Mouse (Mus musculus) testis, adult 2 months (tissue): Measurements from ENCODE around the gene Exph5. TPM values are rescaled to one million over a fixed set of nuclear protein-coding genes. Genes with fewer than 3 reads are reported as not detected.

Experiments
- H3K27ac ChIP-seq: fragments of 200-500 bp; 2 replicates; pipeline ENCODE4 v1.5.1; 2012; ENCODE audit warnings: low read depth, low read length; ENCODE audit not compliant: control insufficient read depth, insufficient read depth
- H3K27me3 ChIP-seq: fragments of 200-500 bp; 2 replicates; pipeline ENCODE4 v1.6.1; 2012; ENCODE audit warnings: mild to moderate bottlenecking, low read length, moderate library complexity; ENCODE audit not compliant: control insufficient read depth, insufficient read depth
- H3K36me3 ChIP-seq: fragments of 200-500 bp; 2 replicates; pipeline ENCODE4 v1.6.1; 2012; ENCODE audit warnings: mild to moderate bottlenecking, low read length; ENCODE audit not compliant: control insufficient read depth, insufficient read depth
- H3K4me1 ChIP-seq: fragments of 200-500 bp; 2 replicates; pipeline ENCODE4 v1.6.1; 2012; ENCODE audit warnings: low read length; ENCODE audit not compliant: control insufficient read depth, insufficient read depth
- H3K4me3 ChIP-seq: fragments of 200-500 bp; 2 replicates; pipeline ENCODE4 v1.5.1; 2012; ENCODE audit warnings: low read depth, mild to moderate bottlenecking, low read length, moderate library complexity, mixed read lengths; ENCODE audit not compliant: control insufficient read depth
- CTCF ChIP-seq: fragments of 200-500 bp; IDR thresholded peaks from 2 replicates; pipeline ENCODE4 v1.5.1; 2012; ENCODE audit warnings: low read depth, mild to moderate bottlenecking, inconsistent platforms, low read length, moderate library complexity; ENCODE audit not compliant: control insufficient read depth, insufficient read depth, insufficient replicate concordance
- POLR2A ChIP-seq: fragments of 200-500 bp; IDR thresholded peaks from 2 replicates; pipeline ENCODE4 v1.6.1; 2012; ENCODE audit warnings: low read depth, mild to moderate bottlenecking, inconsistent platforms, low read length, moderate library complexity; ENCODE audit not compliant: control insufficient read depth
- polyA plus RNA-seq: library from polyadenylated mRNA; depleted of rRNA; stranded (reverse); fragments of >200 nt; gene quantifications from 2 replicates; pipeline ENCODE4 v1.2.3, GENCODE M21; 2012; rRNA removed

Exph5 gene
- 1.0 and 1.3 TPM in 2 replicates for polyA plus RNA-seq

GRCm38 (mm10) chr9:53301269-53301720 lies at the start of gene Exph5:
Gene Exph5, plus strand, starts transcription at chr9:53301670.
- H3K27ac ChIP-seq, result no peak within 1 kb of the TSS
- no peaks in the 10 kb centered on the region for H3K36me3 ChIP-seq
- peak within 1 kb of the TSS; percentile 71 for H3K4me3 ChIP-seq
- no peaks in the 10 kb centered on the region for H3K27me3 ChIP-seq
- TF ChIP-seq POLR2A (no peak), CTCF (no peak)
- H3K4me1 ChIP-seq, result peaks cover 6% of the 10 kb centered on the region

- no peak for TF ChIP-seq POLR2A
- TF ChIP-seq CTCF, result peak; percentile 11; the same call in 1 of the 2 replicates
Observed at GRCm38 (mm10) chr9:53254368-53254767, 47.1 kb upstream of the Exph5 start.

GRCm38 (mm10) chr9:53256690-53257305 lies 44.7 kb upstream of the Exph5 start:
- Histone ChIP-seq H3K4me3 (no peak overlapping the region), H3K27me3 (no peaks in the 10 kb centered on the region), H3K27ac (no peak overlapping the region), H3K4me1 (no peaks in the 10 kb centered on the region), H3K36me3 (no peaks in the 10 kb centered on the region)
- TF ChIP-seq POLR2A (no peak), CTCF (no peak)

More at GRCm38 (mm10) chr9:53254368-53254767, 47.1 kb upstream of the Exph5 start:
- Histone ChIP-seq H3K4me3 (no peak overlapping the region), H3K27ac (no peak overlapping the region), H3K27me3 (no peaks in the 10 kb centered on the region), H3K4me1 (no peaks in the 10 kb centered on the region), H3K36me3 (no peaks in the 10 kb centered on the region)

- Histone ChIP-seq H3K4me1 (no peaks in the 10 kb centered on the region), H3K27me3 (no peaks in the 10 kb centered on the region), H3K27ac (no peak overlapping the region), H3K36me3 (no peaks in the 10 kb centered on the region), H3K4me3 (no peak overlapping the region)
- TF ChIP-seq POLR2A (no peak), CTCF (no peak)
Observed at GRCm38 (mm10) chr9:53257772-53258171, 43.7 kb upstream of the Exph5 start.

GRCm38 (mm10) chr9:53258199-53258598 lies 43.3 kb upstream of the Exph5 start:
- Histone ChIP-seq H3K4me1 (no peaks in the 10 kb centered on the region), H3K27ac (no peak overlapping the region), H3K27me3 (no peaks in the 10 kb centered on the region), H3K4me3 (no peak overlapping the region), H3K36me3 (no peaks in the 10 kb centered on the region)
- TF ChIP-seq POLR2A (no peak), CTCF (no peak)

- H3K4me1 ChIP-seq, result no peaks in the 10 kb centered on the region
- TF ChIP-seq POLR2A, result no peak
- TF ChIP-seq CTCF, result no peak
- H3K36me3 ChIP-seq, result no peaks in the 10 kb centered on the region
- H3K27ac ChIP-seq, result no peak overlapping the region
- H3K4me3 ChIP-seq, result peak overlapping the region; percentile 55
- H3K27me3 ChIP-seq, result no peaks in the 10 kb centered on the region
Observed at GRCm38 (mm10) chr9:53264387-53264786, 37.1 kb upstream of the Exph5 start.

GRCm38 (mm10) chr9:53265589-53265988 lies 35.9 kb upstream of the Exph5 start:
- no peak overlapping the region for H3K27ac ChIP-seq
- no peak overlapping the region; the same call in 1 of the 2 replicates for H3K4me3 ChIP-seq
- no peaks in the 10 kb centered on the region for H3K27me3 ChIP-seq
- H3K36me3 ChIP-seq, result no peaks in the 10 kb centered on the region
- no peaks in the 10 kb centered on the region for H3K4me1 ChIP-seq
- no peak for TF ChIP-seq CTCF
- TF ChIP-seq POLR2A, result no peak
